Mouse (Mus musculus): ENCODE measurements around the gene Cox7b. TPM values are rescaled to one million over a fixed set of nuclear protein-coding genes. Genes with fewer than 3 reads are reported as not detected.

Cox7b gene
- polyA plus RNA-seq, 1 experiment, result 387 TPM

GRCm38 (mm10) chrX:106017516-106017915 lies 2.0 kb downstream of the Cox7b start:
- H3K27ac ChIP-seq (ENCODE audit: control insufficient read depth, insufficient read depth, low read depth, low read length, poor library complexity), result no peak overlapping the region
- TF ChIP-seq POLR2A (IDR thresholded peaks at IDR 0.05; ENCODE audit: borderline replicate concordance, control insufficient read depth, low read depth, low read length) (no peak), CTCF (IDR thresholded peaks at IDR 0.05; ENCODE audit: control insufficient read depth, insufficient read depth, low read length) (no peak)
- no peak overlapping the region for H3K4me3 ChIP-seq (replicated peaks; ENCODE audit: control insufficient read depth, low read depth, low read length)

DNA sequence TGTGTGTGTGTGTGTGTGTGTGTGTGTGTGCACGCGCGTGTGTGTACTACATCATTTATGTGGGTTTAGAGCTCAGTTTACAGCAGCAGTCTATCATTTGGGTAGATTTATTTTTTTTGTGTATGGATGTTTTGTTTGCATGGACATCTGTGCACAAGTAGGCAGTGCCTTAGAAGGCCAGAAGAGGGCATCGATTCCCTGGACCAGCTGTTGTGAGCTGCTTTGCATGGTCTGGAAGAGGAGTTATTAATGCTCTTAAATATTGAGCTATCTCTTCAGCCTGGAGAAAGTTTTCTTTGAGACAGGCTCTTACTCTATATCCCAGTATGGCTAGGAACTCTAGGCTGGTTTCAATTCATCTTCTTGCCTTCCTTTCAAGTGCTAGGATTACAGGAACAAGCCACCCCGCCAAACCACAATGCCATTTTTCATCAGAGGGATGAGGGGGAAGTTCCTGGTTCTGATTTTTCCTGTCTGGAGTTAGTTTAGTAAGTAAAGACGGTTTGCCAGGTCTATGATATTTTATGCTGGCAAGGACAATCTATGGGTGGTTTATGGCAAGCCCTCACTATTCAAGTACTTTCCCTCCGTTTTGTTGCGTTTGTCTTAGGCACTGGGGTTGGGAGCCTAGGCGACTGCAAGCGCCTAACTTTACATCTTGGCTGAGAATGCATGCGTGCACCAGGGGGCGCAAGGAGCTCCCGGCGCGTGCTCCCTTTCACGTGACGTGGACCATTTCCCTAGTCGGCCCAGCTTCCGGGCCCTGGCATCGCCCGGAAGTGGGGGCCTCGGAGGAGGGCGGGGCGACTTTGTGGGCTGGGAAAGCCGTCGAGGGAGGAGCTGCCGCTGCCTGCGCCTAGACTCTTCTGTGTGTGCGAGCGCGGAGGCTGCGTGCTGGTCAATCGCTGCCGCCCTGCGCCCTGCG lies 11.2 kb downstream of the Cox7b start, which contains the start of gene Atp7a:
Gene Atp7a, plus strand, starts transcription at position 859 of the 925 bp plus-strand sequence.
- H3K4me1 ChIP-seq (ENCODE audit: control insufficient read depth, insufficient read depth, low read length), result no peaks in the 10 kb centered on the region; the same call in 1 of the 2 replicates
- H3K4me3 ChIP-seq (replicated peaks; ENCODE audit: control insufficient read depth, low read depth, low read length), result peak within 1 kb of the TSS; percentile 78
- WGBS, result 12% methylated on average over 36 of the region's 36 CpGs
- peak within 1 kb of the TSS; percentile 79 for H3K27ac ChIP-seq (ENCODE audit: control insufficient read depth, insufficient read depth, low read depth, low read length, poor library complexity)
- TF ChIP-seq POLR2A (IDR thresholded peaks at IDR 0.05; ENCODE audit: borderline replicate concordance, control insufficient read depth, low read depth, low read length), result peak; percentile 92
- peak; percentile 82 for TF ChIP-seq CTCF (IDR thresholded peaks at IDR 0.05; ENCODE audit: control insufficient read depth, insufficient read depth, low read length)

More at GRCm38 (mm10) chrX:106017516-106017915, 2.0 kb downstream of the Cox7b start:
- no peaks in the 10 kb centered on the region for H3K4me1 ChIP-seq (ENCODE audit: control insufficient read depth, insufficient read depth, low read length)
- 84% methylated on average over 4 of the region's 4 CpGs for WGBS

DNA sequence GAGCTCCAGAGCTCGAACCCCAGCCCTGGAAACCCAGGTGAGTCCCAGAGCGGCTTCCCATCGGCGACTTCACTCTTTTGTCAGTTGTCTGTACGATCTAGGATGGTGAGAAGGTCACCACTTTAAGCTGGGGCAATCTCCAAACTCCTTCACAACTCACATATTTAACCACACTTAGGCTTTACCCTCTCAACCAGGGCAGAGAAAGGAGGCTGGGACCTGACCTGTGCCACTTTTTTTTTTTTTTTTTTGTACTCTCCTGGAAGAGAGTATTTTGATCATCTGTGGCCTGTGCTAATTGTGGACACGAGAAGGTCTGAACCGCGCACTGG lies 11.8 kb downstream of the Cox7b start:
- H3K4me3 ChIP-seq (replicated peaks; ENCODE audit: control insufficient read depth, low read depth, low read length), result peak overlapping the region; percentile 78
- TF ChIP-seq POLR2A (IDR thresholded peaks at IDR 0.05; ENCODE audit: borderline replicate concordance, control insufficient read depth, low read depth, low read length) (no peak), CTCF (IDR thresholded peaks at IDR 0.05; ENCODE audit: control insufficient read depth, insufficient read depth, low read length) (no peak)
- H3K27ac ChIP-seq (ENCODE audit: control insufficient read depth, insufficient read depth, low read depth, low read length, poor library complexity), result peak overlapping the region; percentile 79
- H3K4me1 ChIP-seq (ENCODE audit: control insufficient read depth, insufficient read depth, low read length), result no peaks in the 10 kb centered on the region; the same call in 1 of the 2 replicates
- WGBS, result 13% methylated on average over 8 of the region's 8 CpGs

DNA sequence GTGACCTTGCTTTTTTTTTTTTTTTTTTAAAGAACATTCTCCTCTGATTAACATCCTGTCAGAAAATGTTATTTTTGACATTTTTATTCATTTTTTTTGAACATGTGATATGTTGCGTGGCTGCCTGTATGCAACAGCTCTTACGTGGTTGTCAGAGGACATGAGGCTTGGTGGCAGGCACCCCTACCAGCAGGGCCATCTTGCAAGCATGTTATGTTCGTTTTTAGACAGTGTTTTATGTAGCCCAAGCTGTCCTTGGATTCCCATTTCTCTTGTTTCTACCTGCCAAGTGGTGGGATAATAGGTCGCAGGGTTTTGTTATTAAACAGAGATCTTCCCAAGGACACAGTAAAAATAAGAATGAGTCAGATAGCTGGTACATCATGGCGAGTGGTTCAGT lies 14.7 kb downstream of the Cox7b start:
- Histone ChIP-seq H3K4me3 (replicated peaks; ENCODE audit: control insufficient read depth, low read depth, low read length) (no peak overlapping the region), H3K27ac (ENCODE audit: control insufficient read depth, insufficient read depth, low read depth, low read length, poor library complexity) (no peak overlapping the region)
- 72% methylated on average over 5 of the region's 5 CpGs for WGBS

DNA sequence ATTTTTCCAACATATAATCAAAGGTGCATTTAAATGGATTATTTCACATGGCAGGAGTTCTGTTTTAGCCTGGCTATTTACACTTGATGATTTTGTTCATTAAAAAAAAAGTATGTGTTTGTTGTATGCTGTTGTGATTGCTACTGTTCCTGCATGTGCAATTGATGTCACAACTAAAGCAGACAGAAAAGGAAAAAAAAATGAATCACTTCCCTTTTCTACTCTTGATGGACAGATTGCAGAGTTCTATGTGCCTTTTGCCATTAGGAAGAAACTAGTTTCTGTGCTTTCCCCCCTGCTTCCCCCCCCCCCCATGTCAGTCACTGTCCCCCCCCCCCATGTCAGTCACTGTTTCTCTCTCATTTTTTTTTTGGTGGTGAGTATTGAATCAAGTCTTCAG lies 15.6 kb downstream of the Cox7b start:
- H3K4me3 ChIP-seq (replicated peaks; ENCODE audit: control insufficient read depth, low read depth, low read length), result no peak overlapping the region
- TF ChIP-seq CTCF (IDR thresholded peaks at IDR 0.05; ENCODE audit: control insufficient read depth, insufficient read depth, low read length), result no peak
- no peak for TF ChIP-seq POLR2A (IDR thresholded peaks at IDR 0.05; ENCODE audit: borderline replicate concordance, control insufficient read depth, low read depth, low read length)
- no peaks in the 10 kb centered on the region; the same call in 1 of the 2 replicates for H3K4me1 ChIP-seq (ENCODE audit: control insufficient read depth, insufficient read depth, low read length)
- no peak overlapping the region for H3K27ac ChIP-seq (ENCODE audit: control insufficient read depth, insufficient read depth, low read depth, low read length, poor library complexity)

More for the DNA sequence above, 14.7 kb downstream of the Cox7b start:
- no peaks in the 10 kb centered on the region; the same call in 1 of the 2 replicates for H3K4me1 ChIP-seq (ENCODE audit: control insufficient read depth, insufficient read depth, low read length)
- no peak for TF ChIP-seq CTCF (IDR thresholded peaks at IDR 0.05; ENCODE audit: control insufficient read depth, insufficient read depth, low read length)
- no peak for TF ChIP-seq POLR2A (IDR thresholded peaks at IDR 0.05; ENCODE audit: borderline replicate concordance, control insufficient read depth, low read depth, low read length)

DNA sequence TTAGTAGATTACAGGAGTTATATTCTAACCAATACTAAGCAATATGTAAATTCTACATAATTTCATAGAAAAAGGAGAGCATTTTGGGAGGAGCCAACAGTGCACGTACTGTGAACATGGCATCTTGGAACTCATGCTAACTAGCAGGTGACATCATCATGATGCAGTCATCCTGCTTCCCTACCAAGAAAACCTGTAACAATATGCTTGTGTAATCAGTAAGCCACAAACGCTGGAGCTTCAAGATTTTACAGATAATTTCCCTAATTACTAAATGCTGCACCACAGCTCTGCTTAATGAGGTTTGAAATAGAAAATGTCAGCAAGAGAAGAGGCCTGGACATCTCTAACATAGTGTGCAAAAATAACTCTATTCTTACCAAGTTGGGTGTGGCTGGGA lies 20.2 kb downstream of the Cox7b start:
- WGBS, result 29% methylated on average over 2 of the region's 2 CpGs
- TF ChIP-seq CTCF (IDR thresholded peaks at IDR 0.05; ENCODE audit: control insufficient read depth, insufficient read depth, low read length), result no peak
- Histone ChIP-seq H3K4me1 (ENCODE audit: control insufficient read depth, insufficient read depth, low read length) (no peaks in the 10 kb centered on the region), H3K27ac (ENCODE audit: control insufficient read depth, insufficient read depth, low read depth, low read length, poor library complexity) (no peak overlapping the region), H3K4me3 (replicated peaks; ENCODE audit: control insufficient read depth, low read depth, low read length) (no peak overlapping the region)

GRCm38 (mm10) chrX:106037185-106037752 lies 21.8 kb downstream of the Cox7b start:
- TF ChIP-seq CTCF (IDR thresholded peaks at IDR 0.05; ENCODE audit: control insufficient read depth, insufficient read depth, low read length) (no peak), POLR2A (IDR thresholded peaks at IDR 0.05; ENCODE audit: borderline replicate concordance, control insufficient read depth, low read depth, low read length) (no peak)
- WGBS, result 80% methylated on average over 3 of the region's 3 CpGs
- H3K4me1 ChIP-seq (ENCODE audit: control insufficient read depth, insufficient read depth, low read length), result no peaks in the 10 kb centered on the region
- no peak overlapping the region for H3K27ac ChIP-seq (ENCODE audit: control insufficient read depth, insufficient read depth, low read depth, low read length, poor library complexity)
- no peak overlapping the region for H3K4me3 ChIP-seq (replicated peaks; ENCODE audit: control insufficient read depth, low read depth, low read length)

DNA sequence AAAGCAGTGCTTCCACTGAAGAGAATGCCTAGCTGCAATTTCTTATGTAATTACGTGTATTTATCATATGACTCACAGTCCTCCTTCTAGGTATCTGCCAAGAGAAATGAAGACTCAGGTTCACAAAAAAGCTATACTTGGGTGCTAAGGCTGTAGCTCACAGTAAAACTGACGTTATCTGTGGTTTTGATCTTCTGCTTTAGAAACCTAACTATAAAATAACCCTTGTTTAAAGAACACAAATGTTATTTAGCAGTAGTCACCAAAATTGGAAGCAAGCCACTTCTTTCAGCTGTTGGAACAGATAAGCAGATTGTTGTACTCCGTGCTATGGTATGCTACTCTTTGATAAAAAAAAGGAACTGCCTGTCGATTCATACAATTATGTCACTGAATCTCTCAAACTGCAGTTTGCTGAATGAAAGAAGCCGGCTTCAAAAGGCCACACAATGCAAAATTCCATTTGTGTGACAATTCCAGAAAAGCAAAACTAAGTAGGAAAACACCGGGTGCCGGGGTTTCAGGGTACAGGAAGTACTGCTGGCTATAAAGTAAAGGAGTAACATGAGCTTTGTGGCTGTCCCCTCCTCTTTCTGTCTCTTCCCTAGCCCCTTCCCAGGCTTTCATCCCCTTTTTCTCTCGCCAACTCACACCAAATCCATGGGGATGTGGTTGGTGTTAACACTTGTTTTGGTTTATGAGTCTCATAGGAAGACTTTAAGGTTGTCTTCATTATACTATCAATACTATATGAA lies 28.5 kb downstream of the Cox7b start:
- Histone ChIP-seq H3K27ac (ENCODE audit: control insufficient read depth, insufficient read depth, low read depth, low read length, poor library complexity) (no peak overlapping the region), H3K4me3 (replicated peaks; ENCODE audit: control insufficient read depth, low read depth, low read length) (no peak overlapping the region), H3K4me1 (ENCODE audit: control insufficient read depth, insufficient read depth, low read length) (no peaks in the 10 kb centered on the region)
- 27% methylated on average over 8 of the region's 8 CpGs for WGBS
- no peak for TF ChIP-seq CTCF (IDR thresholded peaks at IDR 0.05; ENCODE audit: control insufficient read depth, insufficient read depth, low read length)
- no peak for TF ChIP-seq POLR2A (IDR thresholded peaks at IDR 0.05; ENCODE audit: borderline replicate concordance, control insufficient read depth, low read depth, low read length)

Data from bone marrow, adult 2 months (tissue).